Mouse (Mus musculus) embryonic facial prominence, embryonic 11.5 days (tissue): ENCODE results near the gene Pnpla5. TPM values are rescaled to one million over a fixed set of nuclear protein-coding genes. Genes with fewer than 3 reads are reported as not detected.

ENCODE experiments used
- ATAC-seq: fragments of 200-750 bp; cut with Nextera tagmentation; replicated peaks from 2 replicates; pipeline ENCODE4 v1.8.0; 2017; ENCODE audit warnings: low read depth; ENCODE audit not compliant: insufficient number of reproducible peaks, low FRiP score, low TSS enrichment
- DNase-seq: peaks from one replicate; pipeline ENCODE4 v3.0.0-alpha.2; 2015; ENCODE audit warnings: low spot score
- H3K27ac ChIP-seq: fragments of 300-500 bp; sonication (generic); replicated peaks from 2 replicates; pipeline ENCODE4 v1.5.1; 2014; ENCODE audit warnings: mild to moderate bottlenecking, low read depth, low read length, control low read depth
- H3K27me3 ChIP-seq: fragments of 300-500 bp; sonication (generic); 2 replicates; pipeline ENCODE4 v1.6.1; 2014; ENCODE audit warnings: mild to moderate bottlenecking, low read length, moderate library complexity, mixed read lengths; ENCODE audit not compliant: control insufficient read depth, insufficient read depth
- H3K36me3 ChIP-seq: fragments of 300-500 bp; sonication (generic); replicated peaks from 2 replicates; pipeline ENCODE4 v1.6.1; 2014; ENCODE audit warnings: low read depth, mild to moderate bottlenecking, low read length, moderate library complexity, mixed read lengths; ENCODE audit not compliant: control insufficient read depth, insufficient read depth
- H3K4me1 ChIP-seq: fragments of 300-500 bp; sonication (generic); 2 replicates; pipeline ENCODE4 v1.6.1; 2014; ENCODE audit warnings: low read length, mixed read lengths; ENCODE audit not compliant: control insufficient read depth, insufficient read depth
- H3K4me2 ChIP-seq: fragments of 300-500 bp; sonication (generic); 2 replicates; pipeline ENCODE4 v1.6.1; 2014; ENCODE audit warnings: low read depth, mild to moderate bottlenecking, control low read depth, low read length, moderate library complexity
- H3K4me3 ChIP-seq: fragments of 300-500 bp; sonication (generic); 2 replicates; pipeline ENCODE4 v1.5.1; 2014; ENCODE audit warnings: low read depth, low read length, control low read depth
- H3K9ac ChIP-seq: fragments of 300-500 bp; sonication (generic); replicated peaks from 2 replicates; pipeline ENCODE4 v1.6.1; 2014; ENCODE audit warnings: mild to moderate bottlenecking, control low read depth, low read length
- H3K9me3 ChIP-seq: fragments of 300-500 bp; sonication (generic); replicated peaks from 2 replicates; pipeline ENCODE4 v1.6.1; 2016; ENCODE audit warnings: mild to moderate bottlenecking, low read length, inconsistent platforms, mixed read lengths; ENCODE audit not compliant: control insufficient read depth
- WGBS: fragments of 180-500 bp; shearing (Covaris S2); extraction: QIAGEN DNeasy Blood & Tissue Kit; methylation state at CpG from one replicate; pipeline ENCODE4 v1.1.7; 2014; 5-methylcytosine and 5-hydroxymethylcytosine counted together
- polyA plus RNA-seq: library from polyadenylated mRNA; unstranded; fragments of >200 nt; fragmentation: Nextera tagmentation; extraction: Ambion mirVana; gene quantifications from 2 replicates; pipeline ENCODE4 v1.2.1, GENCODE M21; 2014

The Pnpla5 gene
- polyA plus RNA-seq, 1 experiment from 2014 or later, result not detected

- no peaks in the 10 kb centered on the region for H3K9me3 ChIP-seq
- no peak overlapping the region for H3K4me3 ChIP-seq
- H3K4me1 ChIP-seq, result no peaks in the 10 kb centered on the region
- DNase-seq, result no peak
- no peaks in the 10 kb centered on the region for H3K27me3 ChIP-seq
- no peak overlapping the region for H3K9ac ChIP-seq
- ATAC-seq, result no peak
- 59% methylated on average over 9 of the region's 9 CpGs for WGBS
- H3K27ac ChIP-seq, result no peak overlapping the region
- no peaks in the 10 kb centered on the region for H3K36me3 ChIP-seq
- H3K4me2 ChIP-seq, result no peak overlapping the region
These were observed 36.2 kb downstream of the Pnpla5 start for GRCm38 (mm10) chr15:84086775-84087174.

GRCm38 (mm10) chr15:84086364-84086763 lies 36.6 kb downstream of the Pnpla5 start:
- no peak overlapping the region for H3K27ac ChIP-seq
- H3K27me3 ChIP-seq, result no peaks in the 10 kb centered on the region
- no peak overlapping the region for H3K4me2 ChIP-seq

GRCm38 (mm10) chr15:84080069-84080468 lies 42.9 kb downstream of the Pnpla5 start:
- Histone ChIP-seq H3K27ac (no peak overlapping the region), H3K36me3 (no peaks in the 10 kb centered on the region), H3K9ac (no peak overlapping the region), H3K4me2 (no peak overlapping the region), H3K4me1 (no peaks in the 10 kb centered on the region), H3K4me3 (no peak overlapping the region), H3K27me3 (no peaks in the 10 kb centered on the region; the same call in 1 of the 2 replicates), H3K9me3 (no peaks in the 10 kb centered on the region)
- ATAC-seq (no peak), DNase-seq (no peak)
- WGBS, result 82% methylated on average over 7 of the region's 7 CpGs

More at GRCm38 (mm10) chr15:84086364-84086763, 36.6 kb downstream of the Pnpla5 start:
- Histone ChIP-seq H3K4me3 (no peak overlapping the region), H3K4me1 (no peaks in the 10 kb centered on the region), H3K36me3 (no peaks in the 10 kb centered on the region), H3K9ac (no peak overlapping the region), H3K9me3 (no peaks in the 10 kb centered on the region)
- WGBS, result 34% methylated on average over 12 of the region's 12 CpGs
- DNase-seq (peak; percentile 64), ATAC-seq (no peak)

- no peak overlapping the region for H3K27ac ChIP-seq
- WGBS, result 88% methylated on average over 2 of the region's 2 CpGs
- no peak for DNase-seq
- H3K9me3 ChIP-seq, result no peaks in the 10 kb centered on the region
- H3K27me3 ChIP-seq, result no peaks in the 10 kb centered on the region; the same call in 1 of the 2 replicates
- no peak overlapping the region for H3K9ac ChIP-seq
- no peak overlapping the region for H3K4me3 ChIP-seq
- no peak for ATAC-seq
- no peaks in the 10 kb centered on the region for H3K4me1 ChIP-seq
- H3K36me3 ChIP-seq, result no peaks in the 10 kb centered on the region
- H3K4me2 ChIP-seq, result no peak overlapping the region
These were observed 43.5 kb downstream of the Pnpla5 start for GRCm38 (mm10) chr15:84079519-84079918.

- no peaks in the 10 kb centered on the region for H3K36me3 ChIP-seq
- H3K27ac ChIP-seq, result no peak overlapping the region
- DNase-seq (no peak), ATAC-seq (no peak)
- no peak overlapping the region for H3K4me2 ChIP-seq
- H3K9me3 ChIP-seq, result no peaks in the 10 kb centered on the region
- WGBS, result 88% methylated on average over 13 of the region's 13 CpGs
- no peaks in the 10 kb centered on the region; the same call in 1 of the 2 replicates for H3K27me3 ChIP-seq
- no peaks in the 10 kb centered on the region for H3K4me1 ChIP-seq
- H3K9ac ChIP-seq, result no peak overlapping the region
- no peak overlapping the region for H3K4me3 ChIP-seq
These were observed 44.3 kb downstream of the Pnpla5 start for GRCm38 (mm10) chr15:84078667-84079066.

- H3K9me3 ChIP-seq, result no peaks in the 10 kb centered on the region
- 58% methylated on average over 17 of the region's 17 CpGs for WGBS
These were observed 45.8 kb downstream of the Pnpla5 start for GRCm38 (mm10) chr15:84077151-84077550.

GRCm38 (mm10) chr15:84074705-84075185 lies 48.2 kb downstream of the Pnpla5 start:
- no peak overlapping the region for H3K9ac ChIP-seq

More at GRCm38 (mm10) chr15:84077151-84077550, 45.8 kb downstream of the Pnpla5 start:
- no peaks in the 10 kb centered on the region; the same call in 1 of the 2 replicates for H3K27me3 ChIP-seq
- H3K4me2 ChIP-seq, result no peak overlapping the region
- H3K4me3 ChIP-seq, result no peak overlapping the region
- no peak overlapping the region for H3K9ac ChIP-seq
- no peaks in the 10 kb centered on the region for H3K36me3 ChIP-seq
- no peak for ATAC-seq
- no peaks in the 10 kb centered on the region for H3K4me1 ChIP-seq
- H3K27ac ChIP-seq, result no peak overlapping the region
- no peak for DNase-seq

GRCm38 (mm10) chr15:84073911-84074704 lies 48.9 kb downstream of the Pnpla5 start:
- no peaks in the 10 kb centered on the region for H3K9me3 ChIP-seq
- H3K9ac ChIP-seq, result no peak overlapping the region
- no peaks in the 10 kb centered on the region for H3K36me3 ChIP-seq
- no peaks in the 10 kb centered on the region for H3K4me1 ChIP-seq
- no peak overlapping the region for H3K4me3 ChIP-seq
- no peak overlapping the region for H3K27ac ChIP-seq
- WGBS, result 13% methylated on average over 13 of the region's 15 CpGs
- ATAC-seq, result no peak
- no peak overlapping the region for H3K4me2 ChIP-seq
- DNase-seq, result peak; percentile 84
- H3K27me3 ChIP-seq, result peaks cover under 1% of the 10 kb centered on the region

More at GRCm38 (mm10) chr15:84074705-84075185, 48.2 kb downstream of the Pnpla5 start:
- H3K27me3 ChIP-seq, result no peaks in the 10 kb centered on the region; the same call in 1 of the 2 replicates
- DNase-seq (peak; percentile 42), ATAC-seq (no peak)
- H3K4me3 ChIP-seq, result no peak overlapping the region
- H3K4me1 ChIP-seq, result no peaks in the 10 kb centered on the region
- no peak overlapping the region for H3K4me2 ChIP-seq
- H3K9me3 ChIP-seq, result no peaks in the 10 kb centered on the region
- H3K36me3 ChIP-seq, result no peaks in the 10 kb centered on the region
- WGBS, result 12% methylated on average over 17 of the region's 17 CpGs
- H3K27ac ChIP-seq, result no peak overlapping the region
